Mouse (Mus musculus) C2C12 (cell line): ENCODE data around the gene Sar1b. TPM values are rescaled to one million over a fixed set of nuclear protein-coding genes. Genes with fewer than 3 reads are reported as not detected.

Experiments
- H3K27me3 ChIP-seq: one replicate; pipeline ENCODE4 v1.6.1; 2011; ENCODE audit not compliant: control insufficient read depth, insufficient read depth, insufficient read length
- H3K36me3 ChIP-seq: one replicate; pipeline ENCODE4 v1.6.1; 2011; ENCODE audit not compliant: control insufficient read depth, insufficient read depth
- H3K4me3 ChIP-seq: one replicate; pipeline ENCODE4 v1.5.1; 2011; ENCODE audit warnings: mild to moderate bottlenecking, control low read depth; ENCODE audit not compliant: poor library complexity, insufficient read depth, severe bottlenecking
- H3K79me2 ChIP-seq: one replicate; pipeline ENCODE4 v1.6.1; 2011; ENCODE audit not compliant: control insufficient read depth, insufficient read depth
- H3K79me3 ChIP-seq: one replicate; pipeline ENCODE4 v1.6.1; 2011; ENCODE audit warnings: low read depth, control low read depth
- H3ac ChIP-seq: one replicate; pipeline ENCODE3; 2011; ENCODE audit warnings: low read depth; ENCODE audit not compliant: control insufficient read depth, insufficient read length
- CEBPB ChIP-seq: IDR thresholded peaks from one replicate; pipeline ENCODE4 v1.6.1; 2011; ENCODE audit warnings: low read depth, mild to moderate bottlenecking, control low read depth, moderate library complexity
- CTCF ChIP-seq: IDR thresholded peaks from one replicate; pipeline ENCODE4 v1.5.1; 2011; ENCODE audit not compliant: control insufficient read depth, insufficient read depth, insufficient read length
- FOSL1 ChIP-seq: IDR thresholded peaks from one replicate; pipeline ENCODE4 v1.8.0; 2011; ENCODE audit warnings: mild to moderate bottlenecking, low read length; ENCODE audit not compliant: poor library complexity, insufficient read depth, severe bottlenecking
- MAX ChIP-seq: IDR thresholded peaks from one replicate; pipeline ENCODE4 v1.6.1; 2011; ENCODE audit warnings: mild to moderate bottlenecking, control low read depth
- MYOD1 ChIP-seq: IDR thresholded peaks from one replicate; pipeline ENCODE4 v1.6.1; 2011; ENCODE audit warnings: low read depth; ENCODE audit not compliant: control insufficient read depth, insufficient read length
- MYOG ChIP-seq: IDR thresholded peaks from one replicate; pipeline ENCODE4 v1.6.1; 2011; ENCODE audit not compliant: control insufficient read depth, insufficient read length; ENCODE audit errors: extremely low read depth
- USF1 ChIP-seq: IDR thresholded peaks from one replicate; pipeline ENCODE4 v1.6.1; 2011; ENCODE audit warnings: low read depth, mild to moderate bottlenecking, control low read depth, moderate library complexity
- polyA plus RNA-seq: library from polyadenylated mRNA; unstranded; fragments of >200 nt; fragmentation: generic; extraction: Trizol; gene quantifications from one replicate; pipeline ENCODE4 v1.2.1, GENCODE M21; 2012; ENCODE audit warnings: missing spikeins

Gene Sar1b
- polyA plus RNA-seq, 1 experiment: 50.4 TPM

DNA sequence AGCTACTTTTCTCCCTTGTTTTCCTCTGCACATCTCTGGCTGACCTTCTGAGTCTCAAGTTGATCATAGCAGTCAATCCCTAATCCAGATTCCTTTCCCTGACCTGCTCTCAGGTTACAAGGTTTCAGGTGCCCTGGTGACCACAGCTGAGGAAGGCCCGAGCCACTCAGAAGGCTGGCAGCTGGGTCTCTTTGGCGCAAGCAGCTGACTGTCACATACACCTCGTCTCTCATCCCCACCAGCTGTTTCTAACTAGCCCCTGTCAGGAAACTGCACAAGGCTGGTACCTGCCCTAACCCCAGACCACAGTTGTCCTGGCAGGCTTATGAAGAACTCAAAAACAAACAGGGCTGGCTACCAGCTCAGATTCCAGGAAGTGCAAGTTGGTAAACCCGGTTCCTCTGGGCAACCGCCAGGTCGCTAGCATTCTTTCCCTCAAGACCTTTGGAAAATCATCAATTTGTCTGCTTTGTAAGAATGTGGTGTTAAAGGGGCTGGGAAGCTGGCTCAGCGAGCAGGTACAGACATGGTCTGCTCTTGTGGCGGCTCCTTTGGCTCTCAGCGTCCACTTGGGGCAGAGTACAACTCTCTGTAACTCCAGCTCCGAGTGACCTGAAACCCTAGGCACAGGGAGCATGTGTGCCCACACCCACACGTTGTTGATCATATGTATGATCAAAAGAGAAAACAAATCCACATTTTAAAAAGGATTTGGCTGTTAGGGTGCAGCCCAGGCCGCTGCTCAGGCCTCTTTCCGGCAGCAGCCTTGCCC is 43.8 kb downstream of the Sar1b start:
- Histone ChIP-seq H3K4me3 (no peak overlapping the region), H3K79me2 (no peaks in the 10 kb centered on the region), H3K36me3 (no peaks in the 10 kb centered on the region), H3ac (no peak overlapping the region), H3K79me3 (no peaks in the 10 kb centered on the region), H3K27me3 (no peaks in the 10 kb centered on the region)
- TF ChIP-seq CEBPB (no peak), MYOG (no peak), MYOD1 (no peak), MAX (no peak), FOSL1 (no peak), CTCF (no peak), USF1 (no peak)

DNA sequence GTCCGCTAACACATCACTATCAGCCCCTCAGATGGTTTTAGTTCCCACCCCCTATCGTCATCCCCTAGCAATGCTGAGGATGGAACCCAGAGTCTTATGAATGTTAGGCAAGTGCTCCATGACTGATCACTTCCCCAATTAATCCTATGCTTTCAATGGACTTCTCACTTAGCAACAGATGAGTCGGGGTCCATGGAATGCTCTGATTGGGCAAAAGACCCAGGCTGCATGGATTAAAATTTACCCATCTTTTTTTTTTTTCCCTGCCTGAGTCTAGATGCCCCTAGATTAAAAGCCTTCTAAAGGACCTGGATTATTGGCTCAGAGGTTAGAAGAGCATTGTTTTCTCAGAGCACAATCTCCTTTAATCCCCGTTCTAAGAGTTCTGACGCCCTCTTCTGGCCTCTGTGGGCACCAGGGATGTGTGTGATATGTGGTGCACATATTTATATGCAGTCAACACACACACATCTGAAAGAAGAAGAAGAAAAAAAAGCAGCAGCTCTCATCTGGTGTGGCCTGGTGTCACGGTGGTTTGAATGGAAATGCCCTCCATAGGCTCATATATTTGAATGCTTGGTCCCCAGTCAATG is 46.2 kb downstream of the Sar1b start:
- no peaks in the 10 kb centered on the region for H3K79me2 ChIP-seq
- no peaks in the 10 kb centered on the region for H3K27me3 ChIP-seq
- no peak overlapping the region for H3K4me3 ChIP-seq
- no peaks in the 10 kb centered on the region for H3K79me3 ChIP-seq
- TF ChIP-seq CTCF (no peak), CEBPB (no peak), MYOD1 (no peak), MAX (no peak), USF1 (no peak), MYOG (no peak), FOSL1 (no peak)
- no peak overlapping the region for H3ac ChIP-seq
- peaks cover 11% of the 10 kb centered on the region for H3K36me3 ChIP-seq

DNA sequence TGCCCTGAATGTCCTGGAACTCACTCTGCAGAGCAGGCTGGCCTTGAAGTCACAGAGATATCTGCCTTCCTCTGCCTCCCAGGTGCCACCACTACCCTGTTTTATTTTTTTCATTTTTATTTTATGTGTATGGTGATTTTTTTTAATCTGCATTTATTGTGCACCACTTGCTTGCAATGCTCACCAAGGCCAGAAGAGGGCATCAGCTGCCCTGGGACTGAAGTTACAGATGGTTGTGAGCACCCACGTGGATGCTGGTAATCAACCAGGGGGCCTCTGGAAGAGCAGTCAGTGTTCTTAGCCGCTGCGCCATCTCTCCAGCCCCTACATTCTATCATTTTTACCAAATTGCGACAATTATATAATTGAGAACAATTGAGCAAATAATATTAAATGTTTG is 47.7 kb downstream of the Sar1b start:
- no peaks in the 10 kb centered on the region for H3K27me3 ChIP-seq
- no peaks in the 10 kb centered on the region for H3K79me3 ChIP-seq
- H3K79me2 ChIP-seq: no peaks in the 10 kb centered on the region
- no peak overlapping the region for H3ac ChIP-seq
- no peak overlapping the region for H3K4me3 ChIP-seq
- TF ChIP-seq MAX: no peak
- TF ChIP-seq CTCF: no peak
- no peak for TF ChIP-seq MYOD1
- TF ChIP-seq USF1: no peak
- peaks cover 19% of the 10 kb centered on the region for H3K36me3 ChIP-seq

DNA sequence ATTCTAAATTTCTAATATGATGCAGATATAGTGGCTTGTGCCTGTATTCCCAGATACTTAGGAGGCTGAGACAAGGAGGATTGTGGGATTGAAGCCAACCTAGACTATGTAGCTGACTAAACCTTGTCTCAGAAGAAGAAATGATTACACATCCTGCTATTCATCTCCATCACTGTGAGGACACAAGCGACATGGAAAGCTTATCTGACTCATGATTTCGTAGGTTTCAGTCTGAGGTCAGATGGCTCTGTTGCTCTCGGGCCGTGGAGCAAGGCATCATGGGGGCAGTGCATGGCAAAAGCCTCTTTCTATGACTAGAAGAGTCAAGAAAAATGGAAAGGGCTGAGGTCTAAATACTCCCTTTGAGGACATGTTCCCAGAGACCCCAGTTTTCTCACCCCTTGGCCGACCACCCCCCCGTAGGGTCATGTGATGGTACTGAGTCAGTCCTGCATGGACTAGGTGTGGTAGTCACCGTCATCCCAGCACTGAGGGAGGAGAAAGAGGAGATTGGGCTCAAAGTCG is 48.6 kb downstream of the Sar1b start:
- H3K36me3 ChIP-seq: peaks cover 24% of the 10 kb centered on the region
- no peaks in the 10 kb centered on the region for H3K79me3 ChIP-seq
- H3K79me2 ChIP-seq: no peaks in the 10 kb centered on the region
- no peaks in the 10 kb centered on the region for H3K27me3 ChIP-seq
- TF ChIP-seq USF1 (no peak), CTCF (no peak), FOSL1 (no peak), MAX (no peak), CEBPB (no peak), MYOG (no peak)
- no peak overlapping the region for H3K4me3 ChIP-seq
- H3ac ChIP-seq: no peak overlapping the region

DNA sequence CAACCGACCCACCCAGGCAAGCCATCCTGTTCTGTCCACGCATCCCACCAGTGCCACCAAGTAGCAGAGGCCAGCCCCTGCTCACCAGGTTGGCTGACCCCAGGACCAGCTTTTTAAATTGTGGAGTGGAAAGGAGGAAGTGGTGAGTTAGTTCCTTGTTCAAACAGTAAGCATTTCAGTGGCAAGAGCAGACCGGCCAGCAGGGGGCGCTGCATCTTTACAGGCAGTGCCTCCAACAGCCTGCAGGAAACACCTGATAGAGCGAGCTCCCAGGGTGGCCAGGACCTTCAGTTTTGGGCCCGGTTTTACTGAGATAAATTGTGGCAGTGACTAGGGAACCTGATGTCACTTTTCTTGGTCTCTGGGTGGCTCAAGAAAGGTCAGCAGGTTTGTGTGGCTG is 54.3 kb downstream of the Sar1b start:
- Histone ChIP-seq H3K36me3 (peaks cover 62% of the 10 kb centered on the region), H3ac (no peak overlapping the region), H3K79me2 (no peaks in the 10 kb centered on the region), H3K27me3 (no peaks in the 10 kb centered on the region), H3K79me3 (no peaks in the 10 kb centered on the region), H3K4me3 (no peak overlapping the region)
- TF ChIP-seq CTCF (peak; percentile 70), FOSL1 (no peak), MYOD1 (no peak), MAX (no peak), CEBPB (no peak), USF1 (no peak), MYOG (no peak)
